Mouse (Mus musculus) adrenal gland, adult 8-10 months (tissue): ENCODE data around the gene Gm37240. TPM values are rescaled to one million over a fixed set of nuclear protein-coding genes. Genes with fewer than 3 reads are reported as not detected.

Experiments used
- DNase-seq: peaks from one replicate; pipeline ENCODE4 v3.0.0; 2022
- microRNA-seq, 2 experiments: library from miRNA; unstranded; fragments of <30 nt; microRNA quantifications; one replicate each; pipeline ENCODE4 v1.2.0; 2022
- total RNA-seq, 4 experiments: library from RNA; stranded (reverse); gene quantifications; 2 replicates each; pipeline ENCODE4 v1.2.4; 2022

Gm37240 gene
- total RNA-seq, 4 experiments from 2014 or later: 5.4 to 9.8 (median 7.2) TPM

- peak; percentile 81 for DNase-seq
Measured at GRCm38 (mm10) chr3:84460952-84461351, 1426.4 kb downstream of the Gm37240 start.

GRCm38 (mm10) chr3:84460499-84460898, 1426.8 kb downstream of the Gm37240 start:
- no peak for DNase-seq

GRCm38 (mm10) chr3:84455733-84456417, 1431.4 kb downstream of the Gm37240 start:
- DNase-seq: peak; percentile 71

GRCm38 (mm10) chr3:84450651-84451050, 1436.7 kb downstream of the Gm37240 start:
- DNase-seq: no peak

GRCm38 (mm10) chr3:84449015-84449414, 1438.3 kb downstream of the Gm37240 start:
- DNase-seq: no peak

- DNase-seq: no peak
Measured at GRCm38 (mm10) chr3:84447803-84448202, 1439.5 kb downstream of the Gm37240 start.

Small RNA genes within 50 kb of the gene (microRNA-seq; reads per million reads assigned to microRNA genes)
- 0 reads per million in 2 experiments for gene Mir466k

Other genes with a start within 250 kb of the Gm37240 start
- gene Fam160a1, start 70.2 kb downstream of the Gm37240 start, total RNA-seq: 10 to 100 TPM in 2 of 4 experiments, 1 to 10 TPM in 2; 8.3 to 14.5 (median 11.7) TPM
- 1 to 10 TPM; 1.9 to 3.7 (median 2.8) TPM for gene Glt28d2, start within 50 bp of the Gm37240 start, total RNA-seq
- 10 to 100 TPM; 14.3 to 26.2 (median 18.1) TPM for gene Sh3d19, start 83.6 kb upstream of the Gm37240 start, total RNA-seq
- not detected for gene Prss48, start 115.0 kb upstream of the Gm37240 start, total RNA-seq